Mouse (Mus musculus) embryonic facial prominence, embryonic 11.5 days (tissue): Measurements from ENCODE around the gene Ucp3. TPM values are rescaled to one million over a fixed set of nuclear protein-coding genes. Genes with fewer than 3 reads are reported as not detected.

Experiments
- ATAC-seq: fragments of 200-750 bp; cut with Nextera tagmentation; replicated peaks from 2 replicates; pipeline ENCODE4 v1.8.0; 2017; ENCODE audit warnings: low read depth; ENCODE audit not compliant: insufficient number of reproducible peaks, low FRiP score, low TSS enrichment
- DNase-seq: peaks from one replicate; pipeline ENCODE4 v3.0.0-alpha.2; 2015; ENCODE audit warnings: low spot score
- H3K27ac ChIP-seq: fragments of 300-500 bp; sonication (generic); replicated peaks from 2 replicates; pipeline ENCODE4 v1.5.1; 2014; ENCODE audit warnings: mild to moderate bottlenecking, low read depth, low read length, control low read depth
- H3K27me3 ChIP-seq: fragments of 300-500 bp; sonication (generic); 2 replicates; pipeline ENCODE4 v1.6.1; 2014; ENCODE audit warnings: mild to moderate bottlenecking, low read length, moderate library complexity, mixed read lengths; ENCODE audit not compliant: control insufficient read depth, insufficient read depth
- H3K36me3 ChIP-seq: fragments of 300-500 bp; sonication (generic); replicated peaks from 2 replicates; pipeline ENCODE4 v1.6.1; 2014; ENCODE audit warnings: low read depth, mild to moderate bottlenecking, low read length, moderate library complexity, mixed read lengths; ENCODE audit not compliant: control insufficient read depth, insufficient read depth
- H3K4me1 ChIP-seq: fragments of 300-500 bp; sonication (generic); 2 replicates; pipeline ENCODE4 v1.6.1; 2014; ENCODE audit warnings: low read length, mixed read lengths; ENCODE audit not compliant: control insufficient read depth, insufficient read depth
- H3K4me2 ChIP-seq: fragments of 300-500 bp; sonication (generic); 2 replicates; pipeline ENCODE4 v1.6.1; 2014; ENCODE audit warnings: low read depth, mild to moderate bottlenecking, control low read depth, low read length, moderate library complexity
- H3K4me3 ChIP-seq: fragments of 300-500 bp; sonication (generic); 2 replicates; pipeline ENCODE4 v1.5.1; 2014; ENCODE audit warnings: low read depth, low read length, control low read depth
- H3K9ac ChIP-seq: fragments of 300-500 bp; sonication (generic); replicated peaks from 2 replicates; pipeline ENCODE4 v1.6.1; 2014; ENCODE audit warnings: mild to moderate bottlenecking, control low read depth, low read length
- H3K9me3 ChIP-seq: fragments of 300-500 bp; sonication (generic); replicated peaks from 2 replicates; pipeline ENCODE4 v1.6.1; 2016; ENCODE audit warnings: mild to moderate bottlenecking, low read length, inconsistent platforms, mixed read lengths; ENCODE audit not compliant: control insufficient read depth
- WGBS: fragments of 180-500 bp; shearing (Covaris S2); extraction: QIAGEN DNeasy Blood & Tissue Kit; methylation state at CpG from one replicate; pipeline ENCODE4 v1.1.7; 2014; 5-methylcytosine and 5-hydroxymethylcytosine counted together
- polyA plus RNA-seq: library from polyadenylated mRNA; unstranded; fragments of >200 nt; fragmentation: Nextera tagmentation; extraction: Ambion mirVana; gene quantifications from 2 replicates; pipeline ENCODE4 v1.2.1, GENCODE M21; 2014

Ucp3 gene
- not detected in 2 replicates for polyA plus RNA-seq

DNA sequence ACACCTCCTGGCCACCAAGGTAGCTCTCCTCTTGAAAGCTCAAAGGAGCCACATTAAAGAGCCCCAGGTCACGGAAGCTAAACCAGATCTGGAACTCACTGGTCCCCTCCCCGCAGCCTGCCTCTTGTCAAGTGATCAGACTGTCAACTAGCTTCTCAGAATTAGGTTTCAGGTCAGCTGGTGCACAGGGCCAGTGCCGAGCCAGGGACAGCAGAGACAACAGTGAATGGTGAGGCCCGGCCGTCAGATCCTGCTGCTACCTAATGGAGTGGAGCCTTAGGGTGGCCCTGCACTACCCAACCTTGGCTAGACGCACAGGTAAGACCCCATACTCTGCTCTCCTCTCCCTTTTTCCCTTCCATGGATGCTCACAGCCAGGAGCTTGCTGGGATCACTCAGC is at the start of gene Ucp3:
Ucp3 (plus strand) TSS at position 214 of the 400 bp plus-strand sequence.
- H3K9ac ChIP-seq, result no peak within 1 kb of the TSS
- no peak within 1 kb of the TSS for H3K4me3 ChIP-seq
- H3K36me3 ChIP-seq, result no peaks in the 10 kb centered on the region
- H3K4me2 ChIP-seq, result no peak within 1 kb of the TSS
- H3K27ac ChIP-seq, result no peak within 1 kb of the TSS
- no peaks in the 10 kb centered on the region for H3K4me1 ChIP-seq
- no peaks in the 10 kb centered on the region for H3K27me3 ChIP-seq
- H3K9me3 ChIP-seq, result no peaks in the 10 kb centered on the region
- no peak for ATAC-seq
- no peak for DNase-seq
- 85% methylated on average over 6 of the region's 6 CpGs for WGBS

DNA sequence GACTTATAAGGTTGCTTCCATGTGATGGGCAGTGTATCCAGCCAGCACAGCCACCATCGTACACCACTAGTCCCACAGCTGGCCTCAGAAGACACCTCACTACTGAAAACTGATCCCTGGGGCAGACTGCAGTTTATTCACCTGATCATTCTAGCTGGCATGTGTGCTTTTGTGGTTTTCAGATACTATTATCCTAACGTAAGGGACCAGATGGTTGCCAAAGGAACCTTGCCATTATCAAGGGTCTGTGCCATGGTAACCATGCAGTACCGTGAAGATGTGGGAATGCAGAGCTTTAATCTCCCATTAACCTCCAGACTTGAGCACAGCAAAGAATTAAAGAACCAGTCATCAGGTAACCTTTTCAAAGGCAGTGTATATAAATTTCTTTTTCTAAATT is 47.0 kb upstream of the Ucp3 start:
- WGBS, result 83% methylated on average over 3 of the region's 3 CpGs
- ATAC-seq (no peak), DNase-seq (no peak)
- no peaks in the 10 kb centered on the region for H3K9me3 ChIP-seq
- no peaks in the 10 kb centered on the region for H3K4me1 ChIP-seq
- peaks cover 3% of the 10 kb centered on the region for H3K36me3 ChIP-seq
- no peak overlapping the region for H3K4me2 ChIP-seq
- H3K4me3 ChIP-seq, result no peak overlapping the region
- H3K9ac ChIP-seq, result no peak overlapping the region
- H3K27me3 ChIP-seq, result no peaks in the 10 kb centered on the region
- no peak overlapping the region for H3K27ac ChIP-seq

DNA sequence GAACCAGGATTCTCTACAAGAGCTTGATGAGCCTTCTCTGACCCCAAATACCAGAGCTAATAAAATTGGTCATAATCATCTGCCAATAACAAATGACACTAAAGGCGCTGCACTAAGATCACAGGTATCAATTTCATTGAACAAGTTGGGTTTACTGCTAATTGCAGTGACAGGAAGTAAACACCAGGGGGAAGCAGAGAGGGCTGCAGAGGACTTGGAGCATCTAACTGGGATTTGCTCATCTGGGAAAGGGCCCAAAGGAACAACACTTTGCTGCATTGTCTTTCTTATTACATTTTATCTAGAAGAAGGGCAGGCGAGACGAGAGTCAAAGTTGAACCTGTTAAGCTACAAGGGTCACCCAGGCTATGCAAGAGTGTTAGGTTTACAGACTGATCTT is 43.7 kb upstream of the Ucp3 start:
- DNase-seq (peak; percentile 50), ATAC-seq (no peak)
- no peak overlapping the region for H3K4me3 ChIP-seq
- no peaks in the 10 kb centered on the region for H3K4me1 ChIP-seq
- H3K4me2 ChIP-seq, result no peak overlapping the region
- no peak overlapping the region for H3K9ac ChIP-seq
- H3K27ac ChIP-seq, result no peak overlapping the region
- H3K36me3 ChIP-seq, result peaks cover 6% of the 10 kb centered on the region
- WGBS, result 68% methylated on average over 3 of the region's 3 CpGs
- no peaks in the 10 kb centered on the region for H3K9me3 ChIP-seq
- H3K27me3 ChIP-seq, result no peaks in the 10 kb centered on the region

DNA sequence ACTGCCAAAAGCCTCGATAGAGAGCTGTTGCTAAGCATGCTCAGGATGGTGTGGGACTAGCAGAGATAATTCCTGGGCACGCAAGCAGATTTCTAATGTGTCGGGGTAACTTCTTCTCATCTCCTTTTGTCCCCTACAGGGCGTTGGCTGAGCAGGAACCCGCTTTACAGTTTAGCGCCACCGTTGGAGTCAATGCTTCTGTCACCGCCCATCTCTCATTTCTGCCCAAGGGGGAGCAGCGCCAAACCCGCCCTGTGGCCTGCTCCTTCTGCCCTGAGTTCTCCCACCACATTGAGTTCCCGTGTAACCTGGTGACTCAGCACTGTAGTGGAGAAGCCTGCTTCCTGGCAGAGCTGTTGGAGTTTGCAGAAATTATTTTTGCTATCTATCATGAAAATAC is 42.9 kb upstream of the Ucp3 start:
- ATAC-seq, result no peak
- H3K36me3 ChIP-seq, result peaks cover 6% of the 10 kb centered on the region

DNA sequence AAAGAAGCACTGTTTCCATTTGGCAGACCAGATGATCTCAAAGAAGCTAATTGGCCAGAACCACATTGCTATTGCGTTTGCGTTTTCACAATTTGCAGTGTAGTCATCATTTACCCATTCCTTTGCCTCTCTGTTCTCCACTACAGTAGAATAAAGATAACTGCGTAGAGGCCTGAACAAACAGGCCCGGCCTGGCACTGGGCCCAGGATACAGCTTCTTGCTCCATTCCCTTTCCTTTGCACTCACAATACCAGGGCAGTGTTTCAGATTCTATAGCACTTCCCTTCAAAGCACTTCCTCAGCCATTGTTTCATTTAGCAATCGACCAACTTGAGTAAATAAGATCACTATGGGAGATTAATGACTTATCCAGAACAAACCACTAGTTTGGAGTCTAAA is 41.7 kb upstream of the Ucp3 start:
- Histone ChIP-seq H3K4me1 (no peaks in the 10 kb centered on the region), H3K27me3 (no peaks in the 10 kb centered on the region), H3K36me3 (peaks cover 6% of the 10 kb centered on the region), H3K4me3 (no peak overlapping the region), H3K27ac (no peak overlapping the region), H3K9ac (no peak overlapping the region), H3K9me3 (no peaks in the 10 kb centered on the region), H3K4me2 (no peak overlapping the region)
- 89% methylated on average over 5 of the region's 5 CpGs for WGBS
- DNase-seq, result no peak
- no peak for ATAC-seq

More for the DNA sequence above, 42.9 kb upstream of the Ucp3 start:
- H3K4me1 ChIP-seq, result no peaks in the 10 kb centered on the region
- no peaks in the 10 kb centered on the region for H3K27me3 ChIP-seq
- DNase-seq, result no peak
- H3K4me2 ChIP-seq, result no peak overlapping the region
- H3K27ac ChIP-seq, result no peak overlapping the region
- H3K9me3 ChIP-seq, result no peaks in the 10 kb centered on the region
- no peak overlapping the region for H3K4me3 ChIP-seq
- WGBS, result 89% methylated on average over 11 of the region's 11 CpGs
- no peak overlapping the region for H3K9ac ChIP-seq

DNA sequence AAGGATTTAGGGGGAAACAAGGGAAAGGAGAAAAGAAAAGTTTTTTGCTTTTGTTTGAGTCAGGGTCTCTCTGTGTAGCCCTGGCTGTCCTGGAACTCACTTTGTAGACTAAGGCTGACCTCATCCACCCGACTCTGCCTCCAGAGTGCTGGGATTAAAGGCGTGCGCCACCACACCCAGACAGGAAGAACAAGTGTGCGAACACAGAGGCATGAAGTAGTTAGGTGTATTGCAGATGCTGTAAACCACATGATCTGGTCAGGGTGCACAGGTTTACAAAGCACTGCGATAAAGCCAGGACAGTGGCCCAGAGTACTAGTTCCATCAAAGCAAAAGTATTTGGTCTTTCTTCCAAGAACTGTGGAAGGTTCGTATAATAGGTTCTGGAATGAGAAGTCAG is 39.5 kb upstream of the Ucp3 start:
- WGBS, result 87% methylated on average over 6 of the region's 6 CpGs
- peaks cover 3% of the 10 kb centered on the region for H3K36me3 ChIP-seq
- no peaks in the 10 kb centered on the region for H3K27me3 ChIP-seq
- DNase-seq, result no peak
- H3K4me1 ChIP-seq, result no peaks in the 10 kb centered on the region
- no peaks in the 10 kb centered on the region for H3K9me3 ChIP-seq
- no peak overlapping the region for H3K27ac ChIP-seq
- ATAC-seq, result no peak
- H3K9ac ChIP-seq, result no peak overlapping the region
- no peak overlapping the region for H3K4me2 ChIP-seq
- H3K4me3 ChIP-seq, result no peak overlapping the region

DNA sequence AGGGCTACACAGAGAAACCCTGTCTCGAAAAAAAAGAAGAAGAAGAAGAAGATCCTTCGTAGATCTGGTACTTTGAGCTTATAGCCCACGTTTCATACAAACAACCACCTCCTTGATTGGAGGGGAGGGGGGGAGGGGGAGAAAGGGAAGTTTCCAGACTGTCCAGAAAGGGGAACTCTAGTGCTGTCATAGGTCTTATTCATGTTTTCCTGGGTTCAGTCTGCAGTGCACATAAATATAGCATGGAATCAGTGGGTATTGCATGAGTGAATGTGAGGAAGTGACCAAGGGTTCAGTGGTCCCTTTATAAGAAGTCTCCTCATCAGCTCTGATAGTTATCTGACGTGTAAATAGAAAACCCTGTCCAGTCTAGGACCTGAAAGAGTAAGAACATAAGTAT is 29.1 kb upstream of the Ucp3 start:
- no peak overlapping the region for H3K4me2 ChIP-seq
- H3K27me3 ChIP-seq, result no peaks in the 10 kb centered on the region
- DNase-seq (no peak), ATAC-seq (no peak)
- H3K9me3 ChIP-seq, result no peaks in the 10 kb centered on the region
- no peak overlapping the region for H3K4me3 ChIP-seq
- WGBS, result 85% methylated on average over 4 of the region's 4 CpGs
- no peak overlapping the region for H3K27ac ChIP-seq
- H3K9ac ChIP-seq, result no peak overlapping the region
- H3K4me1 ChIP-seq, result no peaks in the 10 kb centered on the region
- peaks cover 9% of the 10 kb centered on the region for H3K36me3 ChIP-seq

DNA sequence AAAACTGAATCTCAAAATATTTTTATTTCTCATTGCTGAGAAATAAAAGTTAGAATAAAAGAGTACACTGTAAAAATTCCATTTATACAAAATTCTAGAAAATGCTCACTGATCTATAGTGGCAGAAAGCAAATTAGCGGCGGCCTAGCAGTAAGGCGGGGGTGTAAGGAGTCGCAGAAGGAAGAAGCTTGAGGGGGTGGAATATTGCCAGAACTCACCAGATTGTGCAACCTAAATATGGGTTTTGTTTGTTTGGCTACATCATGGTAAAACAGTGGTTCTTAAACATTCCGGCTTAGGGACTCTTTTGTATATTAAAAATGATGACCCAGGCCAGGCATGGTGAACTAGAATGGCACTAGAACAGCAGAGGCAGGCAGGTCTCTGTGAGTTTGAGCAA is 26.5 kb upstream of the Ucp3 start:
- no peak overlapping the region for H3K4me2 ChIP-seq
- WGBS, result 96% methylated on average over 5 of the region's 5 CpGs
- no peak for ATAC-seq
- H3K4me1 ChIP-seq, result no peaks in the 10 kb centered on the region
- no peak overlapping the region for H3K9ac ChIP-seq
- H3K36me3 ChIP-seq, result peaks cover 9% of the 10 kb centered on the region
- H3K9me3 ChIP-seq, result no peaks in the 10 kb centered on the region
- no peaks in the 10 kb centered on the region for H3K27me3 ChIP-seq
- no peak for DNase-seq
- H3K4me3 ChIP-seq, result no peak overlapping the region
- H3K27ac ChIP-seq, result no peak overlapping the region
